Mouse (Mus musculus): ENCODE data around the gene Gm26992. TPM values are rescaled to one million over a fixed set of nuclear protein-coding genes. Genes with fewer than 3 reads are reported as not detected.
"Not testable (repeated sequence)": the region's sequence is repeated elsewhere in the genome, so short reads cannot be mapped to it uniquely, and the experiment has no call there.

The Gm26992 gene
- polyA plus RNA-seq, 1 experiment: not detected

GRCm38 (mm10) chrX:103438023-103438422 is 16.2 kb downstream of the Gm26992 start:
- Histone ChIP-seq H3K4me2 (ENCODE audit: low read depth) (no peak overlapping the region), H3K4me3 (no peak overlapping the region), H3K79me2 (ENCODE audit: control insufficient read depth, insufficient read depth) (no peaks in the 10 kb centered on the region), H3K27me3 (ENCODE audit: control insufficient read depth, insufficient read depth, insufficient read length) (no peaks in the 10 kb centered on the region), H3K36me3 (ENCODE audit: control insufficient read depth, insufficient read depth) (no peaks in the 10 kb centered on the region), H3ac (ENCODE audit: control insufficient read depth, insufficient read length) (no peak overlapping the region)
- no peak for TF ChIP-seq REST (IDR thresholded peaks at IDR 0.05; ENCODE audit: insufficient read depth, insufficient read length)

GRCm38 (mm10) chrX:103440803-103441202 is 19.0 kb downstream of the Gm26992 start:
- Histone ChIP-seq H3ac (ENCODE audit: control insufficient read depth, insufficient read length) (no peak overlapping the region), H3K4me2 (ENCODE audit: low read depth) (no peak overlapping the region), H3K79me2 (ENCODE audit: control insufficient read depth, insufficient read depth) (no peaks in the 10 kb centered on the region), H3K27me3 (ENCODE audit: control insufficient read depth, insufficient read depth, insufficient read length) (no peaks in the 10 kb centered on the region), H3K4me3 (no peak overlapping the region), H3K36me3 (ENCODE audit: control insufficient read depth, insufficient read depth) (no peaks in the 10 kb centered on the region)
- TF ChIP-seq POLR2A (IDR thresholded peaks at IDR 0.05; ENCODE audit: insufficient read length, low read depth) (no peak), MYOD1 (IDR thresholded peaks at IDR 0.05; ENCODE audit: control insufficient read depth in 1 of 3, insufficient read length in 2 of 3, low read depth in 2 of 3) (no peak), SRF (IDR thresholded peaks at IDR 0.05; ENCODE audit: control insufficient read depth, insufficient read length, low read depth) (no peak), TCF12 (IDR thresholded peaks at IDR 0.05; ENCODE audit: insufficient read depth, poor library complexity, severe bottlenecking) (no peak), POLR2AphosphoS2 (IDR thresholded peaks at IDR 0.05; ENCODE audit: insufficient read length, low read depth) (no peak), TCF3 (IDR thresholded peaks at IDR 0.05; ENCODE audit: insufficient read length, low read depth) (no peak), REST (IDR thresholded peaks at IDR 0.05; ENCODE audit: insufficient read depth, insufficient read length) (no peak), CEBPB (IDR thresholded peaks at IDR 0.05; ENCODE audit: insufficient read depth, poor library complexity, severe bottlenecking) (no peak), USF1 (IDR thresholded peaks at IDR 0.05; ENCODE audit: low read depth) (no peak), MAX (IDR thresholded peaks at IDR 0.05; ENCODE audit: low read depth) (no peak), E2F4 (IDR thresholded peaks at IDR 0.05; ENCODE audit: insufficient read depth) (no peak), MYOG (IDR thresholded peaks at IDR 0.05; ENCODE audit: control insufficient read depth in 1 of 3, insufficient read depth in 1 of 3, insufficient read length in 2 of 3, low read depth in 2 of 3) (no peak)

- Histone ChIP-seq H3K36me3 (ENCODE audit: control insufficient read depth, insufficient read depth) (no peaks in the 10 kb centered on the region), H3ac (ENCODE audit: control insufficient read depth, insufficient read length) (no peak overlapping the region), H3K27me3 (ENCODE audit: control insufficient read depth, insufficient read depth, insufficient read length) (peaks cover 12% of the 10 kb centered on the region), H3K4me3 (no peak overlapping the region), H3K79me2 (ENCODE audit: control insufficient read depth, insufficient read depth) (no peaks in the 10 kb centered on the region), H3K4me2 (ENCODE audit: low read depth) (no peak overlapping the region)
- TF ChIP-seq TCF3 (IDR thresholded peaks at IDR 0.05; ENCODE audit: insufficient read length, low read depth) (no peak), MAX (IDR thresholded peaks at IDR 0.05; ENCODE audit: low read depth) (no peak), E2F4 (IDR thresholded peaks at IDR 0.05; ENCODE audit: insufficient read depth) (no peak), REST (IDR thresholded peaks at IDR 0.05; ENCODE audit: insufficient read depth, insufficient read length) (no peak), SRF (IDR thresholded peaks at IDR 0.05; ENCODE audit: control insufficient read depth, insufficient read length, low read depth) (no peak), POLR2A (IDR thresholded peaks at IDR 0.05; ENCODE audit: insufficient read length, low read depth) (no peak), MYOD1 (IDR thresholded peaks at IDR 0.05; ENCODE audit: control insufficient read depth in 1 of 3, insufficient read length in 2 of 3, low read depth in 2 of 3) (no peak), MYOG (IDR thresholded peaks at IDR 0.05; ENCODE audit: control insufficient read depth in 1 of 3, insufficient read depth in 1 of 3, insufficient read length in 2 of 3, low read depth in 2 of 3) (no peak), USF1 (IDR thresholded peaks at IDR 0.05; ENCODE audit: low read depth) (no peak), CEBPB (IDR thresholded peaks at IDR 0.05; ENCODE audit: insufficient read depth, poor library complexity, severe bottlenecking) (no peak), POLR2AphosphoS2 (IDR thresholded peaks at IDR 0.05; ENCODE audit: insufficient read length, low read depth) (no peak), TCF12 (IDR thresholded peaks at IDR 0.05; ENCODE audit: insufficient read depth, poor library complexity, severe bottlenecking) (no peak)
Measured at GRCm38 (mm10) chrX:103443755-103444154, 21.9 kb downstream of the Gm26992 start.

GRCm38 (mm10) chrX:103447539-103448169 is 25.8 kb downstream of the Gm26992 start:
- H3K4me2 ChIP-seq (ENCODE audit: low read depth): no peak overlapping the region
- TF ChIP-seq SRF (IDR thresholded peaks at IDR 0.05; ENCODE audit: control insufficient read depth, insufficient read length, low read depth): no peak
- TF ChIP-seq TCF12 (IDR thresholded peaks at IDR 0.05; ENCODE audit: insufficient read depth, poor library complexity, severe bottlenecking): no peak
- TF ChIP-seq CEBPB (IDR thresholded peaks at IDR 0.05; ENCODE audit: insufficient read depth, poor library complexity, severe bottlenecking): no peak
- TF ChIP-seq POLR2AphosphoS2 (IDR thresholded peaks at IDR 0.05; ENCODE audit: insufficient read length, low read depth): no peak
- TF ChIP-seq MYOG (IDR thresholded peaks at IDR 0.05; ENCODE audit: control insufficient read depth in 1 of 3, insufficient read depth in 1 of 3, insufficient read length in 2 of 3, low read depth in 2 of 3): no peak
- TF ChIP-seq POLR2A (IDR thresholded peaks at IDR 0.05; ENCODE audit: insufficient read length, low read depth): no peak
- no peak for TF ChIP-seq MYOD1 (IDR thresholded peaks at IDR 0.05; ENCODE audit: control insufficient read depth in 1 of 3, insufficient read length in 2 of 3, low read depth in 2 of 3)
- TF ChIP-seq E2F4 (IDR thresholded peaks at IDR 0.05; ENCODE audit: insufficient read depth): no peak
- TF ChIP-seq TCF3 (IDR thresholded peaks at IDR 0.05; ENCODE audit: insufficient read length, low read depth): no peak
- TF ChIP-seq MAX (IDR thresholded peaks at IDR 0.05; ENCODE audit: low read depth): no peak
- no peak for TF ChIP-seq REST (IDR thresholded peaks at IDR 0.05; ENCODE audit: insufficient read depth, insufficient read length)
- no peak for TF ChIP-seq USF1 (IDR thresholded peaks at IDR 0.05; ENCODE audit: low read depth)
- H3K27me3 ChIP-seq (ENCODE audit: control insufficient read depth, insufficient read depth, insufficient read length): peaks cover 12% of the 10 kb centered on the region
- no peaks in the 10 kb centered on the region for H3K79me2 ChIP-seq (ENCODE audit: control insufficient read depth, insufficient read depth)
- no peaks in the 10 kb centered on the region for H3K36me3 ChIP-seq (ENCODE audit: control insufficient read depth, insufficient read depth)
- no peak overlapping the region for H3ac ChIP-seq (ENCODE audit: control insufficient read depth, insufficient read length)
- no peak overlapping the region for H3K4me3 ChIP-seq

- not testable (repeated sequence) for H3K36me3 ChIP-seq (ENCODE audit: control insufficient read depth, insufficient read depth); H3K4me3 ChIP-seq; H3ac ChIP-seq (ENCODE audit: control insufficient read depth, insufficient read length); H3K4me2 ChIP-seq (ENCODE audit: low read depth); H3K79me2 ChIP-seq (ENCODE audit: control insufficient read depth, insufficient read depth)
- H3K27me3 ChIP-seq (ENCODE audit: control insufficient read depth, insufficient read depth, insufficient read length): peaks cover 12% of the 10 kb centered on the region
Measured at GRCm38 (mm10) chrX:103448429-103448828, 26.6 kb downstream of the Gm26992 start.

- H3K27me3 ChIP-seq (ENCODE audit: control insufficient read depth, insufficient read depth, insufficient read length): peaks cover 12% of the 10 kb centered on the region
Measured at GRCm38 (mm10) chrX:103448943-103449722, 27.3 kb downstream of the Gm26992 start.

More at GRCm38 (mm10) chrX:103448943-103449722, 27.3 kb downstream of the Gm26992 start:
- H3K79me2 ChIP-seq (ENCODE audit: control insufficient read depth, insufficient read depth); H3K4me2 ChIP-seq (ENCODE audit: low read depth); H3ac ChIP-seq (ENCODE audit: control insufficient read depth, insufficient read length); H3K4me3 ChIP-seq; H3K36me3 ChIP-seq (ENCODE audit: control insufficient read depth, insufficient read depth): not testable (repeated sequence)
